Mouse (Mus musculus) CH12.LX (cell line): ENCODE data around the gene Mprip. TPM values are rescaled to one million over a fixed set of nuclear protein-coding genes. Genes with fewer than 3 reads are reported as not detected.

Source experiments
- DNase-seq: peaks from one replicate; pipeline ENCODE4 v3.0.0-alpha.2; 2013; ENCODE audit errors: extremely low read depth
- H3K27ac ChIP-seq: 2 replicates; pipeline ENCODE4 v1.5.1; 2012; ENCODE audit warnings: low read depth, mild to moderate bottlenecking, control low read depth, moderate library complexity; ENCODE audit not compliant: insufficient read depth
- H3K27me3 ChIP-seq: replicated peaks from 2 replicates; pipeline ENCODE3; 2012; ENCODE audit warnings: inconsistent platforms
- H3K36me3 ChIP-seq, 2 experiments: replicated peaks in 1 of 2; 2 replicates each; pipeline versions ENCODE3 to v1.6.1; 2012; ENCODE audit warnings: inconsistent platforms in 1 of 2, low read length in 1 of 2, mild to moderate bottlenecking in 1 of 2, mixed read lengths in 1 of 2, moderate library complexity in 1 of 2; ENCODE audit not compliant: control insufficient read depth in 1 of 2, insufficient read depth in 1 of 2
- H3K4me1 ChIP-seq, 2 experiments: 2 replicates each; pipeline ENCODE4 v1.6.1; 2012; ENCODE audit warnings: inconsistent platforms in 1 of 2, moderate library complexity in 1 of 2; ENCODE audit not compliant: insufficient read depth in 2 of 2, control insufficient read depth in 1 of 2
- H3K4me2 ChIP-seq: 2 replicates; pipeline ENCODE4 v1.6.1; 2012; ENCODE audit warnings: low read depth, mild to moderate bottlenecking, control low read depth; ENCODE audit not compliant: poor library complexity, insufficient read depth, severe bottlenecking
- H3K4me3 ChIP-seq, 3 experiments: fragments of 150-350 bp in 1 of 3; sonication (generic) in 1 of 3; replicated peaks in 1 of 3; 2 replicates each; pipeline versions ENCODE3 to v1.5.1; 2011 to 2012; ENCODE audit warnings: low read depth in 2 of 3, low read length in 2 of 3, mild to moderate bottlenecking in 2 of 3, moderate library complexity in 2 of 3, control low read depth in 1 of 3, improper control_type of control experiment in 1 of 3, inconsistent platforms in 1 of 3, mixed read lengths in 1 of 3; ENCODE audit not compliant: poor library complexity in 1 of 3
- H3K79me2 ChIP-seq: replicated peaks from 2 replicates; pipeline ENCODE4 v1.6.1; 2012; ENCODE audit warnings: mild to moderate bottlenecking, moderate library complexity; ENCODE audit not compliant: control insufficient read depth, poor library complexity, insufficient read depth, severe bottlenecking; ENCODE audit errors: extremely low read depth
- H3K9ac ChIP-seq: 2 replicates; pipeline ENCODE4 v1.6.1; 2012; ENCODE audit warnings: low read depth, mild to moderate bottlenecking, control low read depth, moderate library complexity; ENCODE audit not compliant: insufficient read depth
- H3K9me3 ChIP-seq: replicated peaks from 2 replicates; pipeline ENCODE3; 2012; ENCODE audit warnings: low read length, inconsistent platforms, mixed read lengths
- BHLHE40 ChIP-seq: IDR thresholded peaks from 2 replicates; pipeline ENCODE4 v1.6.1; 2011; ENCODE audit warnings: mild to moderate bottlenecking, low read depth, low read length, improper control_type of control experiment
- CHD1 ChIP-seq: IDR thresholded peaks from 2 replicates; pipeline ENCODE4 v1.6.1; 2012; ENCODE audit warnings: low read depth, low read length, improper control_type of control experiment, inconsistent platforms
- CHD2 ChIP-seq: IDR thresholded peaks from 2 replicates; pipeline ENCODE4 v1.6.1; 2011; ENCODE audit warnings: low read length, improper control_type of control experiment
- ELF1 ChIP-seq: IDR thresholded peaks from 2 replicates; pipeline ENCODE4 v1.6.1; 2014; ENCODE audit warnings: low read depth, mild to moderate bottlenecking, inconsistent platforms, low read length, improper control_type of control experiment
- ETS1 ChIP-seq: conservative IDR thresholded peaks from 2 replicates; pipeline ENCODE4 v1.6.1; 2012; ENCODE audit warnings: low read depth, mild to moderate bottlenecking, inconsistent platforms, low read length, improper control_type of control experiment, moderate library complexity
- HCFC1 ChIP-seq: IDR thresholded peaks from 2 replicates; pipeline ENCODE4 v1.6.1; 2012; ENCODE audit warnings: low read depth, mild to moderate bottlenecking, inconsistent platforms, low read length, improper control_type of control experiment
- IRF4 ChIP-seq: IDR thresholded peaks from 2 replicates; pipeline ENCODE4 v1.6.1; 2014; ENCODE audit warnings: low read depth, mild to moderate bottlenecking, inconsistent platforms, low read length, improper control_type of control experiment
- JUND ChIP-seq: conservative IDR thresholded peaks from 2 replicates; pipeline ENCODE4 v1.6.1; 2011; ENCODE audit warnings: low read depth, low read length, improper control_type of control experiment
- KAT2A ChIP-seq: IDR thresholded peaks from 2 replicates; pipeline ENCODE4 v1.6.1; 2012; ENCODE audit warnings: low read length, improper control_type of control experiment, inconsistent platforms; ENCODE audit not compliant: insufficient replicate concordance
- MAX ChIP-seq: IDR thresholded peaks from 2 replicates; pipeline ENCODE4 v1.6.1; 2011; ENCODE audit warnings: low read length, improper control_type of control experiment
- MAZ ChIP-seq: IDR thresholded peaks from 2 replicates; pipeline ENCODE4 v1.6.1; 2012; ENCODE audit warnings: low read depth, mild to moderate bottlenecking, inconsistent platforms, low read length, improper control_type of control experiment, moderate library complexity
- MXI1 ChIP-seq: IDR thresholded peaks from 2 replicates; pipeline ENCODE4 v1.6.1; 2011; ENCODE audit warnings: mild to moderate bottlenecking, low read depth, low read length, improper control_type of control experiment
- MYC ChIP-seq: IDR thresholded peaks from 2 replicates; pipeline ENCODE4 v1.6.1; 2011; ENCODE audit warnings: low read depth, mild to moderate bottlenecking, improper control_type of control experiment, low read length
- NRF1 ChIP-seq: IDR thresholded peaks from 2 replicates; pipeline ENCODE4 v1.6.1; 2014; ENCODE audit warnings: low read depth, mild to moderate bottlenecking, inconsistent platforms, low read length, improper control_type of control experiment, moderate library complexity
- PAX5 ChIP-seq: IDR thresholded peaks from 2 replicates; pipeline ENCODE4 v1.6.1; 2012; ENCODE audit warnings: low read length, inconsistent platforms, mixed read lengths
- POLR2A ChIP-seq: IDR thresholded peaks from 2 replicates; pipeline ENCODE4 v1.6.1; 2011; ENCODE audit warnings: low read depth, mild to moderate bottlenecking, improper control_type of control experiment, low read length
- RAD21 ChIP-seq: IDR thresholded peaks from 2 replicates; pipeline ENCODE4 v1.6.1; 2011; ENCODE audit warnings: low read depth, mild to moderate bottlenecking, low read length, improper control_type of control experiment, moderate library complexity
- RCOR1 ChIP-seq: conservative IDR thresholded peaks from 2 replicates; pipeline ENCODE4 v1.6.1; 2012; ENCODE audit warnings: low read depth, mild to moderate bottlenecking, inconsistent platforms, low read length, improper control_type of control experiment
- SIN3A ChIP-seq: IDR thresholded peaks from 2 replicates; pipeline ENCODE4 v1.6.1; 2012; ENCODE audit warnings: low read length, improper control_type of control experiment, inconsistent platforms
- TBP ChIP-seq: conservative IDR thresholded peaks from 2 replicates; pipeline ENCODE4 v1.6.1; 2011; ENCODE audit warnings: low read depth, low read length, improper control_type of control experiment
- TCF12 ChIP-seq: IDR thresholded peaks from 2 replicates; pipeline ENCODE4 v1.6.1; 2014; ENCODE audit warnings: low read depth, mild to moderate bottlenecking, inconsistent platforms, low read length, improper control_type of control experiment
- USF1 ChIP-seq: IDR thresholded peaks from 2 replicates; pipeline ENCODE4 v1.6.1; 2014; ENCODE audit warnings: low read depth, mild to moderate bottlenecking, inconsistent platforms, low read length, improper control_type of control experiment
- USF2 ChIP-seq: conservative IDR thresholded peaks from 2 replicates; pipeline ENCODE4 v1.6.1; 2011; ENCODE audit warnings: low read depth, low read length, improper control_type of control experiment
- ZKSCAN1 ChIP-seq: IDR thresholded peaks from 2 replicates; pipeline ENCODE4 v1.6.1; 2012; ENCODE audit warnings: low read depth, inconsistent platforms, low read length, improper control_type of control experiment, borderline replicate concordance
- ZMIZ1 ChIP-seq: IDR thresholded peaks from 2 replicates; pipeline ENCODE4 v1.6.1; 2012; ENCODE audit warnings: low read depth, mild to moderate bottlenecking, inconsistent platforms, low read length, improper control_type of control experiment
- ZNF384 ChIP-seq: IDR thresholded peaks from 2 replicates; pipeline ENCODE4 v1.6.1; 2012; ENCODE audit warnings: low read depth, low read length, improper control_type of control experiment, inconsistent platforms
- dilution Hi-C: fragments of 300-500 bp; cut with MboI; formaldehyde crosslinking; loops from 2 replicates; pipeline ENCODE4 v1.14.3; 2020; ENCODE audit warnings: low sequenced_read_pairs; ENCODE audit not compliant: extremely low pct_unique_long_range_greater_than_20kb, extremely low pct_ligation_motif_present
- in situ Hi-C: fragments of 300-500 bp; cut with MboI; formaldehyde crosslinking; loops from 3 replicates; pipeline ENCODE4 v1.14.3; 2019; ENCODE audit warnings: low sequenced_read_pairs, low pct_ligation_motif_present, low pct_unique_long_range_greater_than_20kb, mixed read lengths
- polyA plus RNA-seq: library from polyadenylated mRNA; unstranded; fragments of >175 nt; gene quantifications from 2 replicates; pipeline ENCODE4 v1.2.1, GENCODE M21; 2012; ENCODE audit warnings: low read depth; ENCODE audit not compliant: insufficient read length
- total RNA-seq, 2 experiments: library from RNA; depleted of rRNA; stranded (reverse); fragments of 300-350 nt in 1 of 2; fragments of >200 nt in 1 of 2; gene quantifications; 2 replicates each; pipeline ENCODE4 v1.2.3; 2012 to 2014

The Mprip gene
- total and polyA plus RNA-seq, 3 experiments, result 50.6 to 59.5 (median 56.4) TPM

- no peak for TF ChIP-seq PAX5
Observed at GRCm38 (mm10) chr11:59808170-59808960, 147.3 kb downstream of the Mprip start (continued).

- peak overlapping the region; percentile 67 to 96 (median 92) for H3K4me3 ChIP-seq
- TF ChIP-seq SIN3A, result peak; percentile 59; the same call in 1 of the 2 replicates
- TF ChIP-seq USF1, result peak; percentile 65
- TF ChIP-seq BHLHE40, result peak; percentile 96
- TF ChIP-seq MAX, result peak; percentile 74; the same call in 1 of the 2 replicates
- peak; percentile 50 for TF ChIP-seq MXI1
- peak; percentile 55 for TF ChIP-seq USF2
- TF ChIP-seq KAT2A, result no peak
- no peak for TF ChIP-seq POLR2A
- TF ChIP-seq MAZ, result peak; percentile 28; the same call in 1 of the 2 replicates
- TF ChIP-seq CHD2, result peak; percentile 63
- no peak for TF ChIP-seq RCOR1
- no peak for TF ChIP-seq IRF4
- no peak for TF ChIP-seq HCFC1
- peak; percentile 50 for DNase-seq
Observed at GRCm38 (mm10) chr11:59809071-59809669, 148.1 kb downstream of the Mprip start.

DNA sequence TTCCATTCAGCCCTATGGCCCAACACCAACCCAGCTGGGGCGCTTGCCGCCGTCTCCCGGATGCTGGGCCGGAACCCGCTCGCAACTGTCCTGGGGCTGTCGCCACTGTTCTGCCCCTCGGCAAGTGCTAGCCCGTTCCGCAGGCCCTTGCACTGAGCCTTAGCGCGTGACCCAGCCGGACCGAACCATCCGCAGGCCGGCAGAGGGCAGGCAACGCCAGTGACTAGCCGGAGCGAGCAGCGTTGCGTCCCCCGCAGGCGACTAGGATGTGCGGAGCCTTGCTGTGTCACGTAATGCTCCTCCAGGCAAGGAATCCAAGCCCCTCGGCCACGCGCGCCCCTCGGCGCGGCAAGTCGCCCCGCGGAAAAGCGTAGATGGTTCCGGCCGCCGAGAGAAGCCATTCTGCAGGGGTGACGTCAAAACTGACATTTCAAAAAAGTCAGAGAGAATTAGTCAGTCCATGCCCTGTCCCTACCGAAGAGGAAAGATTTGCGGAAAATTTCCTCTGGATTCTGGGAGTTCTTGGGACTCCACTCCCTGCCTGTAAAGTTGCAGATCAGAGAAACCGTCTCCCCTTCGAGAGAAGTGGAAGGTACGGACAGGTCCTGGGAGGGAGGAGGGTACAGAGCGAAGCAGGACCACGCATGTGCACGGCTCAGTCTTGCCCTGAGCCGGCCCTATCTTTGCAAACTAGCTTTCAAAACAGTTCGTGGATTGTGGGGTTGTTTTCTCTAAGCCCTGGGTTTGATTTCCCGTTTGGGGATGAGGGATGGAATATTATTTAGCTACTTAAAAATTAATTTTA is 148.8 kb downstream of the Mprip start, which contains the start of gene Flcn:
Flcn (minus strand) TSS at position 347 of the 805 bp plus-strand sequence.
- Histone ChIP-seq H3K4me2 (peak within 1 kb of the TSS; percentile 89), H3K4me1 (peaks cover 9 to 54% of the 10 kb centered on the region in 2 experiments), H3K4me3 (peak within 1 kb of the TSS; percentile 67 to 96 (median 92)), H3K27ac (peak within 1 kb of the TSS; percentile 94), H3K36me3 (peaks cover 28 to 36% of the 10 kb centered on the region in 2 experiments), H3K9me3 (no peaks in the 10 kb centered on the region), H3K79me2 (peaks cover 16% of the 10 kb centered on the region), H3K9ac (peak within 1 kb of the TSS; percentile 97), H3K27me3 (no peaks in the 10 kb centered on the region)
- in situ Hi-C loops (no loop called here), dilution Hi-C loops (no loop called here)
- DNase-seq, result peak; percentile 92
- TF ChIP-seq ZNF384 (no peak), ETS1 (no peak), ZMIZ1 (peak; percentile 96), MYC (peak; percentile 86; the same call in 1 of the 2 replicates), CHD1 (peak; percentile 100), TBP (peak; percentile 95), NRF1 (peak; percentile 90), ZKSCAN1 (no peak), BHLHE40 (peak; percentile 69), RAD21 (no peak), ELF1 (peak; percentile 26; the same call in 1 of the 2 replicates), JUND (peak; percentile 34; the same call in 1 of the 2 replicates), POLR2A (peak; percentile 93), KAT2A (0 out of 2 replicates have a peak, but pooled peaks have one; percentile 43), TCF12 (peak; percentile 96), CHD2 (no peak)

More at GRCm38 (mm10) chr11:59809071-59809669, 148.1 kb downstream of the Mprip start:
- no peaks in the 10 kb centered on the region for H3K27me3 ChIP-seq
- H3K27ac ChIP-seq, result peak overlapping the region; percentile 94
- H3K9me3 ChIP-seq, result no peaks in the 10 kb centered on the region
- in situ Hi-C loops (no loop called here), dilution Hi-C loops (no loop called here)
- peak overlapping the region; percentile 89 for H3K4me2 ChIP-seq
- H3K36me3 ChIP-seq, result peaks cover 35 to 40% of the 10 kb centered on the region in 2 experiments
- peak overlapping the region; percentile 97 for H3K9ac ChIP-seq
- peaks cover 9 to 61% of the 10 kb centered on the region in 2 experiments for H3K4me1 ChIP-seq
- peaks cover 16% of the 10 kb centered on the region for H3K79me2 ChIP-seq
